In the genomic region with DNA sequence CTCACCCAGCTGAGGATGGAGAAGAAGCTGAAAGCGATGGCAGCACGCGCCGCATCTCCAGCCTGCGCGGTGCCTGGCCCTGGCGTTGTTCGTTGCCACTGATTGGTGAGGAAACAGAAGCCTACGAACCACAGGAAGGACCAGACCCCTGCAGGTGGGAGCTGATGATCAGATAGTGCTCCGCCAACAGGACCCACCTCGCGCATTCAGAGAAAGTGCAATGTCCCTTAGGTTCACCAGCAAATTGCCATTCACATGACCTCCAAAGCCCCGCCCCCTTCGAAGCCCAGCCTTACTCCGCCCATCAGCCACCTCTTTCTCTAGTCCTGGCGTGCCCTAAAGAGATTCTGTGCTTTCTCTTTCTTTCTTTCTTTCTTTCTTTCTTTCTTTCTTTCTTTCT, we compare ENCODE assay signal across 8 mouse cellular contexts. TPM values are rescaled to one million over a fixed set of nuclear protein-coding genes. Genes with fewer than 3 reads are reported as not detected.
DNase-seq lines count a peak whose midpoint lies in the region; ATAC-seq and TF ChIP-seq lines count a peak whose summit lies in the region.

No protein-coding gene starts in this region.

- intact Hi-C loops in left cerebral cortex, adult 2 months (cut with DNase I) = no loop called here

- TF ChIP-seq CTCF in left cerebral cortex, adult 2 months (IDR thresholded peaks at IDR 0.05) = no peak

- peaks cover 11% of the 10 kb centered on the region for H3K36me3 ChIP-seq in midbrain, embryonic 10.5 days
- H3K36me3 ChIP-seq in midbrain, embryonic 14.5 days (ENCODE audit: control insufficient read depth, insufficient read depth, low read length) = peaks cover 6% of the 10 kb centered on the region
- peaks cover 13% of the 10 kb centered on the region for H3K36me3 ChIP-seq in embryonic facial prominence, embryonic 14.5 days (ENCODE audit: control insufficient read depth, insufficient read depth, low read length)
- H3K36me3 ChIP-seq in lung, embryonic 15.5 days = peaks cover 8% of the 10 kb centered on the region; the same call in 1 of the 2 replicates
- no peaks in the 10 kb centered on the region; the same call in 1 of the 2 replicates for H3K36me3 ChIP-seq in splenic B cell, adult 2 months (ENCODE audit: control insufficient read depth, insufficient read depth, low read length, poor library complexity, severe bottlenecking)

- H3K4me3 ChIP-seq in midbrain, embryonic 10.5 days = peak overlapping the region; percentile 28
- no peak overlapping the region for H3K4me3 ChIP-seq in midbrain, embryonic 14.5 days (replicated peaks; ENCODE audit: low read depth, low read length)
- 0 out of 2 replicates have a peak overlapping the region, but pooled peaks have one; percentile 5 for H3K4me3 ChIP-seq in embryonic facial prominence, embryonic 14.5 days (ENCODE audit: low read depth, low read length)
- H3K4me3 ChIP-seq in lung, embryonic 15.5 days = no peak overlapping the region
- no peak overlapping the region for H3K4me3 ChIP-seq in left cerebral cortex, adult 2 months

- ATAC-seq in midbrain, embryonic 14.5 days (ENCODE audit: low FRiP score, low TSS enrichment) = no peak
- no peak for ATAC-seq in embryonic facial prominence, embryonic 14.5 days (ENCODE audit: low read depth)
- ATAC-seq in lung, embryonic 15.5 days (ENCODE audit: borderline replicate concordance, extremely low read depth, low FRiP score, low TSS enrichment) = peak; percentile 36; the same call in 1 of the 2 replicates

- H3K9ac ChIP-seq in midbrain, embryonic 14.5 days (replicated peaks; ENCODE audit: low read length) = no peak overlapping the region
- H3K9ac ChIP-seq in embryonic facial prominence, embryonic 14.5 days (ENCODE audit: low read depth, low read length) = no peak overlapping the region; the same call in 1 of the 2 replicates
- no peak overlapping the region for H3K9ac ChIP-seq in lung, embryonic 15.5 days

- DNase-seq in midbrain, embryonic 10.5 days (ENCODE audit: low spot score) = peak; percentile 47
- no peak for DNase-seq in midbrain, embryonic 14.5 days
- DNase-seq in embryonic facial prominence, embryonic 14.5 days (ENCODE audit: low spot score) = no peak
- peak; percentile 49 for DNase-seq in kidney, adult 11 months
- DNase-seq in splenic B cell, adult 2 months (ENCODE audit: low read depth, low spot score) = peak; percentile 78
- no peak for DNase-seq in urinary bladder, postnatal 10 days (ENCODE audit: low spot score)
- DNase-seq in left cerebral cortex, adult 2 months (ENCODE audit: extremely low spot score in 1 of 2, low spot score in 2 of 2) = no peak

- H3K27me3 ChIP-seq in midbrain, embryonic 10.5 days (ENCODE audit: low read depth, poor library complexity, severe bottlenecking) = peaks cover 59% of the 10 kb centered on the region
- peaks cover 24% of the 10 kb centered on the region; the same call in 1 of the 2 replicates for H3K27me3 ChIP-seq in midbrain, embryonic 14.5 days (ENCODE audit: control insufficient read depth, insufficient read depth, low read length)
- H3K27me3 ChIP-seq in embryonic facial prominence, embryonic 14.5 days (replicated peaks; ENCODE audit: control insufficient read depth, insufficient read depth, low read length) = peaks cover 40% of the 10 kb centered on the region
- peaks cover 42% of the 10 kb centered on the region for H3K27me3 ChIP-seq in lung, embryonic 15.5 days
- no peaks in the 10 kb centered on the region; the same call in 1 of the 2 replicates for H3K27me3 ChIP-seq in splenic B cell, adult 2 months (ENCODE audit: control insufficient read depth, insufficient read depth, low read length, poor library complexity, severe bottlenecking)

- H3K27ac ChIP-seq in midbrain, embryonic 10.5 days (replicated peaks) = no peak overlapping the region
- H3K27ac ChIP-seq in midbrain, embryonic 14.5 days (replicated peaks; ENCODE audit: low read depth, low read length) = no peak overlapping the region
- H3K27ac ChIP-seq in embryonic facial prominence, embryonic 14.5 days (replicated peaks; ENCODE audit: low read depth, low read length) = no peak overlapping the region
- no peak overlapping the region for H3K27ac ChIP-seq in lung, embryonic 15.5 days
- H3K27ac ChIP-seq in left cerebral cortex, adult 2 months = no peak overlapping the region

- WGBS in midbrain, embryonic 10.5 days = 31% methylated on average over 16 of the region's 16 CpGs
- 31% methylated on average over 16 of the region's 16 CpGs for WGBS in midbrain, embryonic 14.5 days
- 21% methylated on average over 15 of the region's 16 CpGs for WGBS in embryonic facial prominence, embryonic 14.5 days
- 28% methylated on average over 16 of the region's 16 CpGs for WGBS in lung, embryonic 15.5 days

- H3K9me3 ChIP-seq in midbrain, embryonic 10.5 days (replicated peaks) = no peaks in the 10 kb centered on the region
- no peaks in the 10 kb centered on the region for H3K9me3 ChIP-seq in midbrain, embryonic 14.5 days (ENCODE audit: control insufficient read depth, low read length)
- no peaks in the 10 kb centered on the region for H3K9me3 ChIP-seq in embryonic facial prominence, embryonic 14.5 days (ENCODE audit: control insufficient read depth, low read length)
- H3K9me3 ChIP-seq in lung, embryonic 15.5 days = no peaks in the 10 kb centered on the region

- no peak overlapping the region for H3K4me2 ChIP-seq in midbrain, embryonic 14.5 days (ENCODE audit: low read length)
- H3K4me2 ChIP-seq in embryonic facial prominence, embryonic 14.5 days (ENCODE audit: low read depth, low read length) = peak overlapping the region; percentile 15; the same call in 1 of the 2 replicates
- peak overlapping the region; percentile 30 for H3K4me2 ChIP-seq in lung, embryonic 15.5 days

- H3K4me1 ChIP-seq in midbrain, embryonic 10.5 days = peaks cover 31% of the 10 kb centered on the region
- peaks cover 29% of the 10 kb centered on the region for H3K4me1 ChIP-seq in midbrain, embryonic 14.5 days (ENCODE audit: control insufficient read depth, insufficient read depth, low read length)
- peaks cover 9% of the 10 kb centered on the region for H3K4me1 ChIP-seq in embryonic facial prominence, embryonic 14.5 days (ENCODE audit: control insufficient read depth, insufficient read depth, low read length)
- H3K4me1 ChIP-seq in lung, embryonic 15.5 days = peaks cover 21% of the 10 kb centered on the region

RNA-seq across cellular contexts. Expression of gene Syngr3, which starts 3.2 kb away (rescaled TPM):
- 10.3 and 16.1 TPM in 2 replicates for polyA plus RNA-seq in midbrain, embryonic 10.5 days (2016; fragmentation: Nextera tagmentation; extraction: Ambion mirVana)
- 147 and 169 TPM in 2 replicates for polyA plus RNA-seq in midbrain, embryonic 14.5 days (2014; fragmentation: Nextera tagmentation; extraction: Ambion mirVana)
- 7.7 and 8.2 TPM in 2 replicates for polyA plus RNA-seq in embryonic facial prominence, embryonic 14.5 days (2014; fragmentation: Nextera tagmentation; extraction: Ambion mirVana)
- polyA plus RNA-seq in lung, embryonic 15.5 days (2015; fragmentation: Nextera tagmentation; extraction: Ambion mirVana) = 1.0 and 2.0 TPM in 2 replicates
- total RNA-seq in left cerebral cortex, adult 2 months (2021) = 100 to 1,000 TPM; 177 to 188 TPM

RNA-seq across cellular contexts. Expression of gene Gfer, which starts 9.4 kb away (rescaled TPM):
- polyA plus RNA-seq in midbrain, embryonic 10.5 days (2016; fragmentation: Nextera tagmentation; extraction: Ambion mirVana) = 52.3 and 58.5 TPM in 2 replicates
- polyA plus RNA-seq in midbrain, embryonic 14.5 days (2014; fragmentation: Nextera tagmentation; extraction: Ambion mirVana) = 35.9 and 38.3 TPM in 2 replicates
- 40.8 and 41.9 TPM in 2 replicates for polyA plus RNA-seq in embryonic facial prominence, embryonic 14.5 days (2014; fragmentation: Nextera tagmentation; extraction: Ambion mirVana)
- 47.3 and 47.4 TPM in 2 replicates for polyA plus RNA-seq in lung, embryonic 15.5 days (2015; fragmentation: Nextera tagmentation; extraction: Ambion mirVana)
- total RNA-seq in left cerebral cortex, adult 2 months (2021) = 10 to 100 TPM; 20.0 to 23.2 TPM

RNA-seq across cellular contexts. Expression of gene Noxo1, which starts 9.5 kb away (rescaled TPM):
- 1.0 and 1.5 TPM in 2 replicates for polyA plus RNA-seq in midbrain, embryonic 10.5 days (2016; fragmentation: Nextera tagmentation; extraction: Ambion mirVana)
- polyA plus RNA-seq in midbrain, embryonic 14.5 days (2014; fragmentation: Nextera tagmentation; extraction: Ambion mirVana) = 1.8 and 1.9 TPM in 2 replicates
- polyA plus RNA-seq in embryonic facial prominence, embryonic 14.5 days (2014; fragmentation: Nextera tagmentation; extraction: Ambion mirVana) = 3.7 and 5.3 TPM in 2 replicates
- 3.5 and 5.1 TPM in 2 replicates for polyA plus RNA-seq in lung, embryonic 15.5 days (2015; fragmentation: Nextera tagmentation; extraction: Ambion mirVana)
- total RNA-seq in left cerebral cortex, adult 2 months (2021) = 1 to 10 TPM; 3.2 to 3.9 TPM

RNA-seq across cellular contexts. Expression of gene Zfp598, which starts 17.0 kb away (rescaled TPM):
- polyA plus RNA-seq in midbrain, embryonic 10.5 days (2016; fragmentation: Nextera tagmentation; extraction: Ambion mirVana) = 21.7 and 24.3 TPM in 2 replicates
- 22.8 and 24.5 TPM in 2 replicates for polyA plus RNA-seq in midbrain, embryonic 14.5 days (2014; fragmentation: Nextera tagmentation; extraction: Ambion mirVana)
- polyA plus RNA-seq in embryonic facial prominence, embryonic 14.5 days (2014; fragmentation: Nextera tagmentation; extraction: Ambion mirVana) = 23.7 and 25.2 TPM in 2 replicates
- polyA plus RNA-seq in lung, embryonic 15.5 days (2015; fragmentation: Nextera tagmentation; extraction: Ambion mirVana) = 21.2 and 22.2 TPM in 2 replicates
- total RNA-seq in left cerebral cortex, adult 2 months (2021) = 10 to 100 TPM; 41.6 to 49.0 TPM

RNA-seq across cellular contexts. Expression of gene Tbl3, which starts 20.9 kb away (rescaled TPM):
- polyA plus RNA-seq in midbrain, embryonic 10.5 days (2016; fragmentation: Nextera tagmentation; extraction: Ambion mirVana) = 141 and 144 TPM in 2 replicates
- 68.0 and 73.0 TPM in 2 replicates for polyA plus RNA-seq in midbrain, embryonic 14.5 days (2014; fragmentation: Nextera tagmentation; extraction: Ambion mirVana)
- polyA plus RNA-seq in embryonic facial prominence, embryonic 14.5 days (2014; fragmentation: Nextera tagmentation; extraction: Ambion mirVana) = 50.1 and 67.2 TPM in 2 replicates
- 81.2 and 85.2 TPM in 2 replicates for polyA plus RNA-seq in lung, embryonic 15.5 days (2015; fragmentation: Nextera tagmentation; extraction: Ambion mirVana)
- total RNA-seq in left cerebral cortex, adult 2 months (2021) = 10 to 100 TPM; 24.7 to 26.4 TPM

Comparison
In these comparisons a context has a peak if more than half of its experiments do, and no peak if none do; other contexts are left out.
1. DNase-seq: peak in midbrain, embryonic 10.5 days (single experiment), kidney, adult 11 months (single experiment) and splenic B cell, adult 2 months (single experiment); none in midbrain, embryonic 14.5 days (single experiment), embryonic facial prominence, embryonic 14.5 days (single experiment), urinary bladder, postnatal 10 days (single experiment) and left cerebral cortex, adult 2 months (0 of 2).
2. H3K4me3 ChIP-seq: peak in midbrain, embryonic 10.5 days (single experiment) and embryonic facial prominence, embryonic 14.5 days (single experiment); none in midbrain, embryonic 14.5 days (single experiment), lung, embryonic 15.5 days (single experiment) and left cerebral cortex, adult 2 months (single experiment).